Mouse (Mus musculus): ENCODE measurements around the gene Osbp. TPM values are rescaled to one million over a fixed set of nuclear protein-coding genes. Genes with fewer than 3 reads are reported as not detected.

Osbp gene
- polyA plus RNA-seq, 1 experiment: 24.4 TPM

- TF ChIP-seq CTCF (IDR thresholded peaks at IDR 0.05; ENCODE audit: control insufficient read depth, insufficient read depth, insufficient replicate concordance, low read depth, low read length) (no peak), POLR2A (IDR thresholded peaks at IDR 0.05; ENCODE audit: control insufficient read depth, low read depth, low read length) (no peak)
- Histone ChIP-seq H3K4me3 (ENCODE audit: control insufficient read depth, low read depth, low read length) (no peak overlapping the region), H3K27me3 (ENCODE audit: control insufficient read depth, insufficient read depth, low read length) (no peaks in the 10 kb centered on the region), H3K27ac (ENCODE audit: control insufficient read depth, insufficient read depth, low read depth, low read length) (no peak overlapping the region), H3K36me3 (ENCODE audit: control insufficient read depth, insufficient read depth, low read length) (no peaks in the 10 kb centered on the region), H3K4me1 (ENCODE audit: control insufficient read depth, insufficient read depth, low read length) (peaks cover 9% of the 10 kb centered on the region)
Measured at GRCm38 (mm10) chr19:12002125-12002524, 36.4 kb downstream of the Osbp start.

- TF ChIP-seq CTCF (IDR thresholded peaks at IDR 0.05; ENCODE audit: control insufficient read depth, insufficient read depth, insufficient replicate concordance, low read depth, low read length) (no peak), POLR2A (IDR thresholded peaks at IDR 0.05; ENCODE audit: control insufficient read depth, low read depth, low read length) (no peak)
- no peaks in the 10 kb centered on the region for H3K36me3 ChIP-seq (ENCODE audit: control insufficient read depth, insufficient read depth, low read length)
- no peak overlapping the region for H3K4me3 ChIP-seq (ENCODE audit: control insufficient read depth, low read depth, low read length)
- no peaks in the 10 kb centered on the region for H3K27me3 ChIP-seq (ENCODE audit: control insufficient read depth, insufficient read depth, low read length)
- peaks cover 9% of the 10 kb centered on the region for H3K4me1 ChIP-seq (ENCODE audit: control insufficient read depth, insufficient read depth, low read length)
- H3K27ac ChIP-seq (ENCODE audit: control insufficient read depth, insufficient read depth, low read depth, low read length): no peak overlapping the region
Measured at GRCm38 (mm10) chr19:12002791-12003190, 37.0 kb downstream of the Osbp start.

- no peaks in the 10 kb centered on the region for H3K27me3 ChIP-seq (ENCODE audit: control insufficient read depth, insufficient read depth, low read length)
- H3K4me3 ChIP-seq (ENCODE audit: control insufficient read depth, low read depth, low read length): no peak overlapping the region
- H3K36me3 ChIP-seq (ENCODE audit: control insufficient read depth, insufficient read depth, low read length): no peaks in the 10 kb centered on the region
- no peak for TF ChIP-seq CTCF (IDR thresholded peaks at IDR 0.05; ENCODE audit: control insufficient read depth, insufficient read depth, insufficient replicate concordance, low read depth, low read length)
- TF ChIP-seq POLR2A (IDR thresholded peaks at IDR 0.05; ENCODE audit: control insufficient read depth, low read depth, low read length): no peak
- H3K27ac ChIP-seq (ENCODE audit: control insufficient read depth, insufficient read depth, low read depth, low read length): no peak overlapping the region
- peaks cover 9% of the 10 kb centered on the region for H3K4me1 ChIP-seq (ENCODE audit: control insufficient read depth, insufficient read depth, low read length)
Measured at GRCm38 (mm10) chr19:12003568-12003967, 37.8 kb downstream of the Osbp start.

GRCm38 (mm10) chr19:12004216-12005008, 38.7 kb downstream of the Osbp start:
- TF ChIP-seq POLR2A (IDR thresholded peaks at IDR 0.05; ENCODE audit: control insufficient read depth, low read depth, low read length) (no peak), CTCF (IDR thresholded peaks at IDR 0.05; ENCODE audit: control insufficient read depth, insufficient read depth, insufficient replicate concordance, low read depth, low read length) (no peak)
- H3K4me1 ChIP-seq (ENCODE audit: control insufficient read depth, insufficient read depth, low read length): peaks cover 9% of the 10 kb centered on the region
- no peak overlapping the region for H3K27ac ChIP-seq (ENCODE audit: control insufficient read depth, insufficient read depth, low read depth, low read length)
- no peaks in the 10 kb centered on the region for H3K27me3 ChIP-seq (ENCODE audit: control insufficient read depth, insufficient read depth, low read length)
- H3K36me3 ChIP-seq (ENCODE audit: control insufficient read depth, insufficient read depth, low read length): no peaks in the 10 kb centered on the region
- no peak overlapping the region for H3K4me3 ChIP-seq (ENCODE audit: control insufficient read depth, low read depth, low read length)

GRCm38 (mm10) chr19:12005376-12006360, 39.9 kb downstream of the Osbp start:
- H3K4me3 ChIP-seq (ENCODE audit: control insufficient read depth, low read depth, low read length): peak overlapping the region; percentile 90
- TF ChIP-seq CTCF (IDR thresholded peaks at IDR 0.05; ENCODE audit: control insufficient read depth, insufficient read depth, insufficient replicate concordance, low read depth, low read length) (no peak), POLR2A (IDR thresholded peaks at IDR 0.05; ENCODE audit: control insufficient read depth, low read depth, low read length) (no peak)
- peak overlapping the region; percentile 70 for H3K27ac ChIP-seq (ENCODE audit: control insufficient read depth, insufficient read depth, low read depth, low read length)

GRCm38 (mm10) chr19:12006361-12006947, 40.7 kb downstream of the Osbp start:
- Histone ChIP-seq H3K27me3 (ENCODE audit: control insufficient read depth, insufficient read depth, low read length) (no peaks in the 10 kb centered on the region), H3K4me3 (ENCODE audit: control insufficient read depth, low read depth, low read length) (peak overlapping the region; percentile 63), H3K36me3 (ENCODE audit: control insufficient read depth, insufficient read depth, low read length) (no peaks in the 10 kb centered on the region), H3K4me1 (ENCODE audit: control insufficient read depth, insufficient read depth, low read length) (peaks cover 15% of the 10 kb centered on the region), H3K27ac (ENCODE audit: control insufficient read depth, insufficient read depth, low read depth, low read length) (no peak overlapping the region)
- TF ChIP-seq CTCF (IDR thresholded peaks at IDR 0.05; ENCODE audit: control insufficient read depth, insufficient read depth, insufficient replicate concordance, low read depth, low read length): no peak
- TF ChIP-seq POLR2A (IDR thresholded peaks at IDR 0.05; ENCODE audit: control insufficient read depth, low read depth, low read length): no peak

More at GRCm38 (mm10) chr19:12005376-12006360, 39.9 kb downstream of the Osbp start:
- no peaks in the 10 kb centered on the region for H3K27me3 ChIP-seq (ENCODE audit: control insufficient read depth, insufficient read depth, low read length)
- peaks cover 15% of the 10 kb centered on the region for H3K4me1 ChIP-seq (ENCODE audit: control insufficient read depth, insufficient read depth, low read length)
- no peaks in the 10 kb centered on the region for H3K36me3 ChIP-seq (ENCODE audit: control insufficient read depth, insufficient read depth, low read length)
